Mouse (Mus musculus): ENCODE measurements at regions not wholly inside any gene's neighbourhood (a gene's known extent, or its start where the extent isn't known, plus 50 kb on each side); places are given as distances from the start of the nearest gene placed in this dataset.

DNA sequence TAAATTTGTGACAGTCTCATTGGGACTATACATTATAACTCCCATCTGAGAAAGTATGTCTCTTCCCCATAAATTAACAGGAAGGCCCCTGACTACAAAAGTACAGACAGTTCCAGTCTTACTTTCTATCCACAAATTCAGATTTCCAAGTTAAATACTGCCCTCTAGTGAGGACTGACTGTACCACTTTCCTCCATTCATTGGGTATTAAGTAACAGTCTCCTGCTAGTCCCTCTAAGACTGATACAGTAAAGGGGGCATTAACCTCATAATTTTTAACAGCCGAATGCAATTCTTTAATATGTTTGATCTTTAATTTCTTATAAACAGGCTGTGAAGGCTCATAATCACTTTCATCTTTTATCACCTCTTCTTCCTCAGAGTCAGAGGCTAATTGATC lies 131.0 kb upstream of the Adcyap1 start:
- peak; percentile 19 for DNase-seq

DNA sequence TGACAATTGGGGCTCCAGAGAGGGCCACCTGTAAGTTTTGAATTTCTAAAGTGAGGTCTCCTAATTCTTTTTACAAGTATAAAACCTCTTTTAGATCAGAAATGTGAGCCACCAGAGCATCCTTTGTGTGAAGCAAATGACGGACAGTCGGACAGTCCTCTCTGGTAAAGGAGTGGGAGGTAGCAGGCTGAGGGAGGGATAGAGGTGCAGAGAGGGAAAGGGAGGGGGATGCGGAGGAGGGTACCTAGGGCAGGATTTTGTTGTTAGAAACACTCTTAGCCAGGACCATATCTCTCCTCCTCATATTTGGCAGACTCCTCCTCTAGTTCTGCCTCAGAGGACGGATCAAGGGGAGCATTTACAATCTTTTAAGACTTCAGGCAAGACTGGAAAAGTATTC lies 130.3 kb upstream of the Adcyap1 start:
- DNase-seq: peak; percentile 5

DNA sequence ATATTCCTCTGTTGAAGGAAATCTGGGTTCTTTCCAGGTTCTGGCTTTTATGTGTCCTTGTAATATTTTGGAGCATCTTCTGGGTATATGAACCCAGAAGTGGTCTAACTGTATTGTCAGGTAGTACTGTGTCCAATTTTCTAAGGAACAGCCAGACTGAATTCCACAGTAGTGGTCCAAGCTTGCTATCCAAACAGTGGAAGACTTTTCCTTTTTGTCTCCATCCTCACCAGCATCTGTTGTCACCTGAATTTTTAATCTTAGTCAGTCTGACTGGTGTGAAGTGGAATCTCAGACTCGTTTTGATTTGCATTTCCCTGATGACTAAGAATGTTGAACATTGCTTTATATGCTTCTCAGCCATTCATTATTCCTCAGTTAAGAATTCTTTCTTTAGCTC lies 114.8 kb upstream of the Adcyap1 start:
- DNase-seq: no peak

DNA sequence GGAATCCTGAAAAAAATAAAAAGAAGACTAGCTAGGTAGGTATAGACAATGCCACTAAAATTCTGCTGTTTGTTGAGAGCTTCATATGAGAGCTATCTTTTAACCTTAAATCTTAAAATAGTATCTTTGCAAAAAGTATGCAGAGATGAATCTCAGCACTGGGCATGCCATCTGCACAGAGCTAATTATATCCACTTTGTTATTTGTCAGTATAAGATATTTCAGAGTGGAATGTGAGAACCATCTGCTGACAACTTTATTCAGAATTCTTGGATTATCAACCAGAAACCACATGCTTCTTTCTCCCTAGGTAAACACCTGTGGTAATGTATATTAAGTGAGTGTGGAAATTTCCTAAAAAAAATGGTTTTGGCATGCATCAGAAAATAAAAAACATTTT lies 94.3 kb upstream of the Adcyap1 start:
- DNase-seq: peak; percentile 49

DNA sequence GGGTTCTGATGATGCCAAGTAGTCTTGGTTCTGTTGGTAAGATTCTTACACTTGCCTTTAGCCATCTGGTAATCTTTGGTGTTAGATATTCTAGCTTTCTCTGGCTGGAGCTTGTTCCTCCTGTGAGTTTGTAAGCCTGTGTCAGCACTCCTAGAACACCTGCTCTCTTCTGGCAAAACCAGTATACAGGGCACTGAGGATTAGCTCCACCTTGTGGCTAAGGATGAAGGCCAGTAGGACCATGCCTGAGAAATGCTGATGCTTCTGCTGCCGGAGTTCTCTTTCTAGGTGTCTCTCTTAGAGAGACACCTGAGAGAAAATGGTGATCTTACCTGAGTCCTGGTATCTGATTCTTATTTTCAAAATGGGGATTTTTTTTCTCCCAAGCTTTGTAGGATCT lies 58.8 kb upstream of the Adcyap1 start:
- peak; percentile 44 for DNase-seq

DNA sequence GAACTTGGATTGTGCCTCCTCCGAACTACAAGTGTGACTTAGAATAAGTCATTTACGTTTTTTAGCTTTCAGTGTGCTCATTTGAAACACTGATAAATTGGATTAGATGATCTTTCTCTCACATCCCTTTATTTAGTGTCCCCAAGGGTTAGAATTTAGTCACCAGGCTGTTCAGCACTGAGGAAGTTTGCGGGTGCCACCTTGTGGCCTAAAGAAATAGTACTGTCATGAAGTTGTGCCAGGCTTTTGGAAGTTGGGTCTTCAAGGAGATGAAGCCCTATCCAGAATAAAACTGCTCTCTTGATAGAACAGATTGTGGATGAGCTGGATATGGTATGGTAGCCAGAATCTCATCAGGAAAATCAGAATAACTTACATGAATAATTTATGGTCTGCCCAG lies 57.7 kb upstream of the Adcyap1 start:
- peak; percentile 68 for DNase-seq
